Mouse (Mus musculus) stomach, embryonic 15.5 days (tissue): Measurements from ENCODE around the gene Morn1. TPM values are rescaled to one million over a fixed set of nuclear protein-coding genes. Genes with fewer than 3 reads are reported as not detected.

ENCODE experiments used
- ATAC-seq: fragments of 200-750 bp; cut with Nextera tagmentation; 2 replicates; pipeline ENCODE4 v1.8.0; 2017; ENCODE audit warnings: low read depth, moderate number of reproducible peaks, moderate TSS enrichment; ENCODE audit not compliant: insufficient read depth, low FRiP score
- H3K27ac ChIP-seq: fragments of 300-500 bp; sonication (generic); 2 replicates; pipeline ENCODE4 v1.5.1; 2015; ENCODE audit warnings: mild to moderate bottlenecking, inconsistent platforms
- H3K27me3 ChIP-seq: fragments of 300-500 bp; sonication (generic); replicated peaks from 2 replicates; pipeline ENCODE4 v1.6.1; 2015; ENCODE audit warnings: inconsistent platforms
- H3K36me3 ChIP-seq: fragments of 300-500 bp; sonication (generic); 2 replicates; pipeline ENCODE4 v1.6.1; 2015; ENCODE audit warnings: inconsistent platforms
- H3K4me1 ChIP-seq: fragments of 300-500 bp; sonication (generic); 2 replicates; pipeline ENCODE4 v1.6.1; 2015; ENCODE audit warnings: inconsistent platforms
- H3K4me2 ChIP-seq: fragments of 300-500 bp; sonication (generic); 2 replicates; pipeline ENCODE4 v1.6.1; 2015; ENCODE audit warnings: mild to moderate bottlenecking, inconsistent platforms
- H3K4me3 ChIP-seq: fragments of 300-500 bp; sonication (generic); replicated peaks from 2 replicates; pipeline ENCODE4 v1.5.1; 2015; ENCODE audit warnings: inconsistent platforms
- H3K9ac ChIP-seq: fragments of 300-500 bp; sonication (generic); 2 replicates; pipeline ENCODE4 v1.6.1; 2015; ENCODE audit warnings: inconsistent platforms
- H3K9me3 ChIP-seq: fragments of 300-500 bp; sonication (generic); 2 replicates; pipeline ENCODE4 v1.6.1; 2016; ENCODE audit warnings: inconsistent platforms
- WGBS: fragments of 180-500 bp; shearing (Covaris S2); methylation state at CpG from one replicate; pipeline ENCODE4 v1.1.7; 2015; 5-methylcytosine and 5-hydroxymethylcytosine counted together
- polyA plus RNA-seq: library from polyadenylated mRNA; unstranded; fragments of >200 nt; fragmentation: Nextera tagmentation; extraction: Ambion mirVana; gene quantifications from 2 replicates; pipeline ENCODE4 v1.2.1, GENCODE M21; 2015

Morn1 gene
- polyA plus RNA-seq, 1 experiment from 2014 or later: 5.3 TPM

DNA sequence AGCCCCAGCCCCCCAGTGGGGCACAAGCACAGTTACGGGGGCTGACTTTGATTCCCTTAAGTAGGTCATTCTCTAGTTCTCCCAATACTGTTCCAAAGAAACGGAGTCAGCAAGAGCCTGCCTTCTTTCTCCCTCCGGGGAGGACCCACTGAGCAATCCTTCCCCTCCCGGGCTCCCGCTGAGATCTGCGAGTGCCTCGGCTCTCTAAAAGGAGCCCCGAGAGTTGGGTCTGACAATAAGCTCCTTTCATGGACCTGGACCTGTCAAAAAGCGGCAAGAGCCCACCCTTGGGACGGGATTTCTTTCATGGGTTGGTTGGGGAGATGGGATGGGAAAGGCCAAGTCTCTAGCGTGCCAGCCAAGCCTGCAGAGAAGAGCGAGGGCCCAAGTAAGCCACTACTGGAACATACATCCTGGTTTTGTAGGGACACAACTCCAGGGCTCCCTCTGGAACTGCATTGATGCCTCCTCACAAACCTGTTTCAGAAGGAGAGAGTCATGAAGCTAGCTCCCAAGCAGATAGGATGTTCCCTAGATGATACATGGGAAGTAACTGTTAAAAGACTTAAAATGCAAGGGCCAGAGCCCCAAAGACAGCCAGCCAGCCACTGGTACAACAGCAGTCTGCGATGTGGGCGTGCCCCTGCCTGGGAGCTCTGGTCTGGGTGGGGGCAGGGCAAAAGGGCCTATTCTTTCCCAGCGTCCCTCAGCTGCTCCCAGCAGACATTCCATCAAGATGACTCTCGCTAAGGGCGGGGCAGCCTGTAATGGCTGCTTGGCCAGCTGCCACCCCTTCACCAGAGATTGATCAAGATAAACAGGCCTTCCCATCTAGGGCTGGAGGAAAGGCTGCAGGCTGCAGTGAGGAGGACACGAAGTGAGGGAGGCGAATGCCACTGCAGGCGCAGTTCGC lies 86.8 kb downstream of the Morn1 start:
- H3K9ac ChIP-seq: peak overlapping the region; percentile 8; the same call in 1 of the 2 replicates
- H3K4me1 ChIP-seq: peaks cover 78% of the 10 kb centered on the region
- no peaks in the 10 kb centered on the region for H3K27me3 ChIP-seq
- H3K36me3 ChIP-seq: no peaks in the 10 kb centered on the region
- H3K9me3 ChIP-seq: no peaks in the 10 kb centered on the region
- WGBS: 15% methylated on average over 21 of the region's 21 CpGs
- no peak overlapping the region for H3K4me3 ChIP-seq
- H3K27ac ChIP-seq: peak overlapping the region; percentile 98
- H3K4me2 ChIP-seq: peak overlapping the region; percentile 41
- peak; percentile 90 for ATAC-seq

DNA sequence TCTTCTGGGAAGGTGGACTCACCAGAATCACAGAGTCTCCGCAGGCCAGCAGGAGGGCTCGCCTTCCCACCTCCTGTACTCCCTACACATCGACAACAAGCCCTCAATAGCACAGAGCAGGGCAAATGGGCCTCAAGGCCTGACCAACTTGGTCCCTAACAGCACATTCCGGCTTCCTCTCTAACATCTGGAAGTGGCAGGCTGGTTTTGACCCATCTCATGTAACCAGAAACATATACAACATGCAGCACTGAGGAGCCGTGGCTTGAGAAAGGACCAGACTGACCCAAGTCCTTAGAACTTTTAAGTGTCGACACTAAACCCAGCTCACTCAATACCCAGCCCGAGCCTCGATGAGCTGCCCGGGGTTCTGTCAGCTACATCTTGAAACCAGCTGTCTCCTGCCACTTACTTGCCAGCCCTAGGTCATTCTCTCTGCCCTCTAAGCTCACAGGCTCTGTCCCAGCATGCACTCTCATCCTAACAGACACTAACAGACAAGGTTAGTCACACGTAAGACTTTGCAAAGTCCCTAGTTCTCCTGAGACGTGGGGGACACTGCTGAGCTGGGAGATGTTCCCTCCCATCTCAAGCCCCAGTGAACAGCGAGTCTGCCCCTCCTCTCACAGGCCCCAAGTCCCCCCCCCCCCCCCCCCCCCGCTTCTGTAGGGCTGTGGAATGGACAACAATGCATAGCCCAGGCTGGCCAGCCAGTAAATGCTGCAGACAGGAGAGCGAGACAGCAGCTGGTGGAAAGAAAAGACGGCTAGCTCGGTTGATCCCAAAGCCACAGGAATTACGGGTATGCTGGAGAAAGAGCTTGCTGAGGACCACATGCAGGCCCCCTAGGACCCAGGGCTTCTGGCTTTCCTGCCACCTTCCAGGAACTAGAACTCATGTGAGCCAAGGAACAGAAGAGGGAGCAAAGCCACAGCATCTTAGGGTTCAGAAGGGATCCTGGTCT lies 87.7 kb downstream of the Morn1 start:
- no peak; the same call in 1 of the 2 replicates for ATAC-seq
- H3K36me3 ChIP-seq: no peaks in the 10 kb centered on the region
- peak overlapping the region; percentile 41 for H3K4me2 ChIP-seq
- H3K27me3 ChIP-seq: no peaks in the 10 kb centered on the region
- H3K9me3 ChIP-seq: no peaks in the 10 kb centered on the region
- H3K4me3 ChIP-seq: no peak overlapping the region
- no peak overlapping the region; the same call in 1 of the 2 replicates for H3K9ac ChIP-seq
- WGBS: 20% methylated on average over 16 of the region's 17 CpGs
- peak overlapping the region; percentile 98 for H3K27ac ChIP-seq
- peaks cover 86% of the 10 kb centered on the region for H3K4me1 ChIP-seq

DNA sequence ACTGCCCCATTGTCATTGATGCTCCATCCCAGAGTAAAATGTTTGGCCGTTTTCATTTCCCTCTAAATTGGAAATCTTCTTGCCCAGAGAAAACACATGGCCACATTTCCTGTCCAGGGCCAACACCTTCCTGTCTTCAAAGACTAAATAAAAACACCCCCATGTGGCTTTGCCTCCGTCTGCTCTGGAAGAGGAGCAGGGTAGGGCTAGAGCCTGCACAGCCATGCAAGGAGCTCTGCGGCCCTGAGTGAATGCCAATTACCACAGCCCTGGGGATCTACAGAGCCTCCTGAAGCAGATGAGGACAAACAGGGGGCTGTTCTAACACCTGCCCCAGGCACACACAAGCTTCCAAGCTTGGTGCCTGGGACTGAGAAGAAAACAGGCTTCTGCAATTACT lies 89.8 kb downstream of the Morn1 start:
- Histone ChIP-seq H3K27me3 (no peaks in the 10 kb centered on the region), H3K4me1 (peaks cover 84% of the 10 kb centered on the region), H3K27ac (no peak overlapping the region; the same call in 1 of the 2 replicates), H3K4me2 (no peak overlapping the region), H3K9ac (no peak overlapping the region), H3K4me3 (no peak overlapping the region), H3K36me3 (no peaks in the 10 kb centered on the region), H3K9me3 (no peaks in the 10 kb centered on the region)
- ATAC-seq: no peak
- WGBS: 51% methylated on average over 3 of the region's 3 CpGs

DNA sequence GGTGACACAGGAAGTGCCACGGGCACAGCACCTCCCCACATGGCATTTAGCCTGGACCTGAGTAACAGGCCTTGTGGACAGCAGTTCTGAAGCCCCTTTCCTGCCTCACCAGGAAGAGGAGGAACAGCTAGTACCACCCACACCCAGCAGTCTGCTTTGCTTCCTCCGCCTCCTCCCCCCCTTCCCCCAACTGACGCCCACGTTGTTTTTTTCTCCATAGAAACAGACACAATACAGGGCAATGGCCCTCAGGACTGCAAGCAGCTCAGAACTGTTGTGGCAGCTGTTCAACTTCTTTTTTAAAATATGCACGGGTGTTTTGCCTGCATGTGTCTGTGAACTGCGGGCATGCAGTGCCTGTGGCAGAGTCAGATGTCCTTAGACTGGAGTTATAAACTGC lies 91.9 kb downstream of the Morn1 start:
- H3K36me3 ChIP-seq: no peaks in the 10 kb centered on the region
- H3K27ac ChIP-seq: peak overlapping the region; percentile 92
- H3K4me1 ChIP-seq: peaks cover 71% of the 10 kb centered on the region
- H3K4me3 ChIP-seq: no peak overlapping the region
- 8% methylated on average over 6 of the region's 6 CpGs for WGBS
- H3K9ac ChIP-seq: no peak overlapping the region; the same call in 1 of the 2 replicates
- H3K27me3 ChIP-seq: no peaks in the 10 kb centered on the region
- ATAC-seq: no peak
- no peaks in the 10 kb centered on the region for H3K9me3 ChIP-seq
- H3K4me2 ChIP-seq: peak overlapping the region; percentile 38; the same call in 1 of the 2 replicates

DNA sequence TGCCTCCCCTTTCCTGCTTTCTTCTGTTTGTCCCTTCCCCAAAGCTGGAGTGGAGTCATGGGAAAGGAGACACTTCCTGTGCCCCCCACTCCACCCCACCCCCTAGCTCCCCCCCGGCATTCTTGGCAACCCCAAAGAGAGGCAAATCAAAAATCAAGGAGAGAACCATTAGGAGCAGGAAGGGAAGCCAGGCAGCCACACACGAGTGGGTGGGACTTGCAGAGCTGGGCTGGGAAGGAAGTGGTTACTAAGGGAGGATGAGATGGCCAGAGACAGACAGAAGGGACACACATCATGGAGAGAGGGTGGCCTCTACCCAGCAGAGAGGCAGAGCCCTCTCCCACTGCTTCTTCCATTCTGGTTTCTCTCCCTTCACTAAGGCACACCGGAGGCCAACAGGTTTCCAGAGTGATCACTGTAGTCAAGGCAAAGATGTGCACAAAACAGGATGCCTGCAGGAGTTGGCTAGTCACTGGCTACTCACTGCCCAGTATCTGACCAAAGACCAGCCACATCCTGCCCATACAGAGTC lies 92.7 kb downstream of the Morn1 start:
- ATAC-seq: no peak; the same call in 1 of the 2 replicates
- H3K4me1 ChIP-seq: peaks cover 69% of the 10 kb centered on the region

DNA sequence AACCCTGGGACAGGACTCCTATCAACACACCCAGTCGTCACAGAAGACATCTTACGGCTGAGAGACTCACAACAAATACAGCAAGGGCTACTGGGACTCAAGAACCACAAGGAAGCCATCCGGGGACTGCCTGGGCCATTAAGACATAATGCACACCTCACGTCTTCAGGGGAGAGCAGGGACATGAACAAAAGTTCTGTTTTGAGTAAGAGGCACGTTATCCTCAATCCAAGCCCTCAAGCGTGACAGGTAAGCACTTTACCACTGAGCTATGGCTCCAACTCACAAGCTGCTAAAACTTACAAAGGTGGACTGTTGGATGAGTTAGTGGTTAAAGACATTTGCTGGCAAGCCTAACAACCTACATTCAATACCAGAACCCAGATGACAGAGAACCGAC lies 96.8 kb downstream of the Morn1 start:
- H3K27ac ChIP-seq: no peak overlapping the region
- no peaks in the 10 kb centered on the region for H3K36me3 ChIP-seq
- no peaks in the 10 kb centered on the region for H3K27me3 ChIP-seq
- ATAC-seq: no peak
- no peak overlapping the region for H3K4me2 ChIP-seq
- 82% methylated on average over 7 of the region's 7 CpGs for WGBS
- no peak overlapping the region for H3K4me3 ChIP-seq
- peaks cover 70% of the 10 kb centered on the region for H3K4me1 ChIP-seq
- no peaks in the 10 kb centered on the region for H3K9me3 ChIP-seq
- H3K9ac ChIP-seq: no peak overlapping the region

More for the DNA sequence above, 92.7 kb downstream of the Morn1 start:
- peak overlapping the region; percentile 38 for H3K4me2 ChIP-seq
- no peak overlapping the region for H3K9ac ChIP-seq
- H3K27ac ChIP-seq: peak overlapping the region; percentile 92
- no peaks in the 10 kb centered on the region for H3K36me3 ChIP-seq
- no peak overlapping the region for H3K4me3 ChIP-seq
- 33% methylated on average over 3 of the region's 3 CpGs for WGBS
- H3K9me3 ChIP-seq: no peaks in the 10 kb centered on the region
- no peaks in the 10 kb centered on the region for H3K27me3 ChIP-seq

DNA sequence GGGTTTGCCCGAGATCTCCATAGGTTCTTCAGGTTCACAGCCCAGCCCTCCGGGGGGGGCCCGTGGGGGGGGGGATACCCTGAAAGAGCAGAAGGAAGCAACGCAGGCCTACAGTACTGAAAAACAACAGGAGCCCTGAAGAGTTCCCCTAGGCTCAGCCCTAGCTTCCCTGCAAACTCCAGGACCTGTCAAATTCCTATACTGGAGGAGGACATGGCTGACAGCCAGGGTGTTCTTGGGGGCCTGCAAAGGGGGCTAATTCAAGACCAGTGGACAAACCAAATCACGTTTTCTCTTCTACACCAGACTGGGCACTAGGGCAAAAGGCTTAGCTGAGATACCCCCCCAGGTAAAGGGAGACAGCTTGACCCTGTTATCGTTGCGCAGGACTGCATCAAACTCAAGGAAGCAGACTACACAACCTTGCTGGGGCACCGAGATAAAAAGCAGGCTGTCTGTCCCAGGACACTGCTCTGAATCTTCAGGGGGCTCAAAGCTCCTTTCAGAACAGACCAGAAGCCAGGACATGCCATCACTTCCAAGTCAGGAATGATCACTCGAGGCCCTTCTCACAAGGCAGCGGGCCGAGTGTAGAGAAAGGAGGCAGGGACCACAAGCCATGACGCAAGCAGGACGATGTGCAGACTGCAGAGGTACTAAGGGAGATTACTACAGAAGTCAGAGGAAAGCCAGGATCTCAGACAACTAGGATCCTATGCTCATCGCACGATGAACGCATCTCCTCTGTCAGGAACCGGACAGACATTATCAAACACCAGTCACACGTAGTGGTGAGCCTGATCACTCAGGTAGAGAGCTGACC lies 98.1 kb downstream of the Morn1 start:
- ATAC-seq: peak; percentile 29; the same call in 1 of the 2 replicates
- Histone ChIP-seq H3K9me3 (no peaks in the 10 kb centered on the region), H3K9ac (peak overlapping the region; percentile 4; the same call in 1 of the 2 replicates), H3K4me1 (peaks cover 68% of the 10 kb centered on the region), H3K27ac (peak overlapping the region; percentile 51), H3K27me3 (no peaks in the 10 kb centered on the region), H3K4me2 (peak overlapping the region; percentile 6; the same call in 1 of the 2 replicates), H3K36me3 (no peaks in the 10 kb centered on the region), H3K4me3 (no peak overlapping the region)
- 57% methylated on average over 18 of the region's 18 CpGs for WGBS

DNA sequence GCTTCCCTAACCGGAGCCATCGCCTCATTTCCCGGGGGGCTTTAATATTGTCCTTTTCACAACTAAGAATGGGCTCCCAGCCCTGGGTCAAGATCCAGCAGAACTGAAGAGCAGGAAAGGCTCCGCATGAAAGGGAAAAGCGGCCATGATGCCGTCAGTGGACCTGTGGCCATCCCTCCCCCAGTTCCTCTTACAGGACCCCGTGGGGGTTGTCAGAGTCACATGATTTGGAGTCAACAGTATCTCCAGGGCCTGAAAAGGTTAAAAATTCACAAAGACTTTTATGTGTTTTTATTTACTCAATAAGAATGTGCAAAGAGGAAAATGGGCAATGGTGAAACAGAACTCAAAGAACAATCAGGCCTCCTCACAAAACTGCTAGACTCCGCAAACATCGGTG lies 99.5 kb downstream of the Morn1 start:
- Histone ChIP-seq H3K4me2 (no peak overlapping the region), H3K9ac (no peak overlapping the region), H3K4me1 (peaks cover 76% of the 10 kb centered on the region), H3K9me3 (no peaks in the 10 kb centered on the region), H3K4me3 (no peak overlapping the region), H3K27ac (no peak overlapping the region), H3K27me3 (no peaks in the 10 kb centered on the region), H3K36me3 (no peaks in the 10 kb centered on the region)
- WGBS: 85% methylated on average over 9 of the region's 9 CpGs
- ATAC-seq: no peak

DNA sequence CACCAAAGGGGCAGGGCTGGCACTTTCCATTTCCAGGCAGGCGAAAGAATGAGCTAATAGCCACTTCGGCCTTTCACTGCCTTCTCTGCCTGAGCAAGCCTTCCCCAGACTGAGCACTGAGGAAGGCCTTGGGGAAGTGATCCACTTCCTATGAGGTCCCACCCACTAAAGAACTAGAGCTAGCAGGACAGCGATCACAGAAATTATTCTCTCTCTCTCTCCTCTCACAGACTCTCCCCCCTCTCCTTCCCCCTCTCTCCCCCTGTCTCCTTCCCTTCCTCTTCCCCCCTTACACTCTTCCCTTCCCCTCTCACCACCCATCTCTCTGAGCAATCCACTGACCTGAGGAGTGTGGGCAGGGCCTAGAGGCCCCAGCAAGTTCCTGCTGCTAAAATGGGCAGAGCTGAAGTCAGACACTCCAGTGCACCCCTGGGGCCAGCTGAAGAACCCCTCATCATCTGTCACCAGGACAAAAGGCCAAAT lies 100.9 kb downstream of the Morn1 start:
- H3K4me2 ChIP-seq: no peak overlapping the region
- ATAC-seq: no peak
- H3K9ac ChIP-seq: no peak overlapping the region
- H3K4me3 ChIP-seq: no peak overlapping the region
- H3K27ac ChIP-seq: 0 out of 2 replicates have a peak overlapping the region, but pooled peaks have one; percentile 2
- H3K9me3 ChIP-seq: no peaks in the 10 kb centered on the region
- H3K36me3 ChIP-seq: no peaks in the 10 kb centered on the region
- no peaks in the 10 kb centered on the region for H3K27me3 ChIP-seq
- 47% methylated on average over 3 of the region's 3 CpGs for WGBS
- peaks cover 79% of the 10 kb centered on the region for H3K4me1 ChIP-seq

DNA sequence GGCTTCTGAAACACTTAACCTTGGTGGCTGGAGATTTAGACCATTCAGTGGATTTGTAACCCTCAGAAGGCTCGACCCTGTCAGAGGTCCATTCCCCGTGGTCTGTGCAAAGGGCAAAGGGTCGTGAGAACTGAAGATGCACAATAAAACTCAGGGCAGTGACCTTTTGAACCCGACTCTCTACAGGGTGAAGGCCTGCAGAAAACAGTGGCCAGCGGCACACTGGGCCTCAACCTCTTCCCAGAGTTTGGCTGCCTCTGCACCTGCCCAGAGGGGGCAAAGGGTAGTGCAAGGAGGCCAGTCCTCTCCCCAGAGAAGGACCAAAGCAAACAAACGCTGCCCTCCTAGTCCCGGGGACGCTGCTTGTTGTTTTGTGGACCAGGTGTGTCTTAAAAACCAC lies 102.0 kb downstream of the Morn1 start:
- Histone ChIP-seq H3K27me3 (no peaks in the 10 kb centered on the region), H3K4me2 (no peak overlapping the region), H3K4me3 (no peak overlapping the region), H3K27ac (no peak overlapping the region), H3K4me1 (peaks cover 77% of the 10 kb centered on the region), H3K36me3 (no peaks in the 10 kb centered on the region), H3K9me3 (no peaks in the 10 kb centered on the region), H3K9ac (no peak overlapping the region)
- 22% methylated on average over 8 of the region's 8 CpGs for WGBS
- ATAC-seq: no peak

DNA sequence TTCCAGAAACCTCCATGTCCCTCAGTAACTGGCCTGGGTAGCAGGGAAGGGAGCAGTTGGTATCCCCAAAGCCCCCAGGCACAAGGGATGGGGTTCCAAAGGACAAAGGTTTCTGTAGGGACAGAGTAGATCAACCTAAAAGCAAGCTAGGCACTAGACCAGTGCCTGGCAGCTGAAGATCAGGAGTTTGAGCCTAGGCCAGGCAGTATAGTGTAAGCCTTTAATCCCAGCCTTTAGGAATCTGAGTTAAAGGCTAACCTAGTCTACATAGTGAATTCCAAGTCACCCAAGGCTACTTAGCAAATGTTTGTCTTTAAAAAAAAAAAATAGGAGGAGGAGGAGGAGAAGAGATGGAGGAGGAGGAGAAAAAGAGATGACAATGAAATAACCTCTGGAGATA lies 102.4 kb downstream of the Morn1 start:
- H3K4me2 ChIP-seq: no peak overlapping the region
- no peaks in the 10 kb centered on the region for H3K36me3 ChIP-seq
- peaks cover 74% of the 10 kb centered on the region for H3K4me1 ChIP-seq
- ATAC-seq: no peak
- H3K9ac ChIP-seq: no peak overlapping the region
- no peaks in the 10 kb centered on the region for H3K27me3 ChIP-seq
- no peak overlapping the region for H3K27ac ChIP-seq
- no peaks in the 10 kb centered on the region for H3K9me3 ChIP-seq
- H3K4me3 ChIP-seq: no peak overlapping the region
